Mouse (Mus musculus) lung, embryonic 14.5 days (tissue): ENCODE results near the gene Tada2a. TPM values are rescaled to one million over a fixed set of nuclear protein-coding genes. Genes with fewer than 3 reads are reported as not detected.
A peak's percentile ranks its signal among the peaks of the same experiment; 100 is the strongest.

Experiments used
- ATAC-seq: fragments of 200-750 bp; cut with Nextera tagmentation; 2 replicates; pipeline ENCODE4 v1.8.0; 2017; ENCODE audit warnings: mild to moderate bottlenecking, moderate TSS enrichment, moderate library complexity; ENCODE audit not compliant: insufficient read depth
- DNase-seq: peaks from one replicate; pipeline ENCODE4 v3.0.0-alpha.2; 2015
- H3K27ac ChIP-seq: fragments of 300-500 bp; sonication (generic); 2 replicates; pipeline ENCODE4 v1.5.1; 2014; ENCODE audit warnings: low read depth, mild to moderate bottlenecking, moderate library complexity
- H3K27me3 ChIP-seq: fragments of 300-500 bp; sonication (generic); 2 replicates; pipeline ENCODE4 v1.6.1; 2014; ENCODE audit warnings: low read length, control low read depth; ENCODE audit not compliant: insufficient read depth
- H3K36me3 ChIP-seq: fragments of 300-500 bp; sonication (generic); 2 replicates; pipeline ENCODE4 v1.6.1; 2014; ENCODE audit warnings: control low read depth; ENCODE audit not compliant: insufficient read depth
- H3K4me1 ChIP-seq: fragments of 300-500 bp; sonication (generic); 2 replicates; pipeline ENCODE4 v1.6.1; 2014; ENCODE audit warnings: antibody characterized with exemption, control low read depth; ENCODE audit not compliant: insufficient read depth
- H3K4me2 ChIP-seq: fragments of 300-500 bp; sonication (generic); 2 replicates; pipeline ENCODE4 v1.6.1; 2014; ENCODE audit warnings: mild to moderate bottlenecking
- H3K4me3 ChIP-seq: fragments of 300-500 bp; sonication (generic); 2 replicates; pipeline ENCODE4 v1.5.1; 2014; ENCODE audit warnings: low read depth, low read length
- H3K9ac ChIP-seq: fragments of 300-500 bp; sonication (generic); 2 replicates; pipeline ENCODE4 v1.6.1; 2014
- H3K9me3 ChIP-seq: fragments of 300-500 bp; sonication (generic); 2 replicates; pipeline ENCODE4 v1.6.1; 2016; ENCODE audit warnings: low read depth, low read length, control low read depth
- CTCF ChIP-seq: IDR thresholded peaks from 2 replicates; pipeline ENCODE4 v1.5.1; 2016; ENCODE audit warnings: antibody characterized with exemption, low read depth
- WGBS: fragments of 180-500 bp; shearing (Covaris S2); extraction: QIAGEN DNeasy Blood & Tissue Kit; methylation state at CpG from one replicate; pipeline ENCODE4 v1.1.7; 2014; 5-methylcytosine and 5-hydroxymethylcytosine counted together
- polyA plus RNA-seq: library from polyadenylated mRNA; unstranded; fragments of >200 nt; fragmentation: Nextera tagmentation; extraction: Ambion mirVana; gene quantifications from 2 replicates; pipeline ENCODE4 v1.2.1, GENCODE M21; 2014

Gene Tada2a
- polyA plus RNA-seq, 1 experiment from 2014 or later: 35.6 TPM

DNA sequence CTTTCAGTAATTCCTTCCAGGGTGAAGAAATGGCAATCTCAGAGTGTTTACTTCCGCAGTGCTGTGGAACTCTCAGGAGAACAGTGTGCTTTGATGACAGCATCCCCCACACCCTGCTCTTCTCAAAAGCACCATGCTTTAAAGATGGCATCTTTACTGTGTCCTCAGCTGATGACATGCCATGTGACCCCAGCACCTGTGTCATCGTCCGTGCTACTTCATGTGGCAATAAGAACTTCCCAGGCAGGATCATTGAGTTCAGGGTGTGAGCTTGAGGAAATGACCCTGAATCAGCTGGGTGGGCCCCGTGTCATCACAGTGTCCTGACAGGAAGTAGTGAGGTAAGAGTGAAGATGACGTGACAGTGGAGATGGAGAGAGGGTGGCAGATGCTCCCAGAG lies 96.8 kb downstream of the Tada2a start:
- Histone ChIP-seq H3K4me2 (no peak overlapping the region), H3K9me3 (no peaks in the 10 kb centered on the region), H3K27me3 (no peaks in the 10 kb centered on the region), H3K9ac (no peak overlapping the region), H3K4me3 (no peak overlapping the region), H3K27ac (no peak overlapping the region), H3K4me1 (no peaks in the 10 kb centered on the region), H3K36me3 (peaks cover 7% of the 10 kb centered on the region; the same call in 1 of the 2 replicates)
- 72% methylated on average over 5 of the region's 5 CpGs for whole genome bisulfite sequencing
- ATAC-seq: no peak
- no peak for DNase-seq
- TF ChIP-seq CTCF: no peak

DNA sequence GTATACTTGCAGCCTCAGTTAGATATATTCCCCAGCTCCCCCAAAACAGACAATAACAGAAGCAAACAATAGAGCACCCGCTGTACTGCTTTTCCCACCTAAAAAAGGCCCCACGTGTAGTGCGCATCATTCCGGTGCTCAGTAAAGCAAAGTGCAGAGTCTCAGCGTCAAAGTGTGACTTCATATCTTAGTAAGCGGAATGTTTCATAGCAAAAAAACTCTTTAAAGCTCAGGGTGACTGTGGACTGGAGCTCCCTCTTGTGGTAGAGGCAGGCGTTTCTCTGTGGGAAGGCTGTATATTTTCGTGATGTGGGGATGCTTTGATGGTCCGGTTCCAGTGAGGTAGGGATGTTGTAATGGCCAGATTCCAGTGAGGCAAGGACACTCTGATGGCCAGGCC lies 97.4 kb downstream of the Tada2a start:
- no peak overlapping the region for H3K9ac ChIP-seq
- H3K27ac ChIP-seq: no peak overlapping the region
- H3K4me3 ChIP-seq: no peak overlapping the region
- TF ChIP-seq CTCF: peak; percentile 83
- WGBS: 51% methylated on average over 9 of the region's 9 CpGs
- ATAC-seq: no peak
- H3K9me3 ChIP-seq: no peaks in the 10 kb centered on the region
- H3K36me3 ChIP-seq: peaks cover 10% of the 10 kb centered on the region; the same call in 1 of the 2 replicates
- no peaks in the 10 kb centered on the region for H3K27me3 ChIP-seq
- DNase-seq: peak; percentile 80
- H3K4me1 ChIP-seq: no peaks in the 10 kb centered on the region
- H3K4me2 ChIP-seq: no peak overlapping the region

Other genes starting within 250 kb of the Tada2a start
- gene Ddx52, start 187.5 kb downstream of the Tada2a start, polyA plus RNA-seq: 39.4 and 39.5 TPM in 2 replicates
- 9.3 and 9.9 TPM in 2 replicates for gene Synrg, start 165.2 kb downstream of the Tada2a start, polyA plus RNA-seq
- 15.7 and 17.7 TPM in 2 replicates for gene Dusp14, start 60.3 kb downstream of the Tada2a start, polyA plus RNA-seq
- gene Acaca, start 72 bp upstream of the Tada2a start, polyA plus RNA-seq: 20.5 and 21.2 TPM in 2 replicates
- not detected in 2 replicates for gene Gm11437, start 37.9 kb upstream of the Tada2a start, polyA plus RNA-seq